Mouse (Mus musculus): ENCODE measurements at regions not wholly inside any gene's neighbourhood (a gene's known extent, or its start where the extent isn't known, plus 50 kb on each side); places are given as distances from the start of the nearest gene placed in this dataset.

DNA sequence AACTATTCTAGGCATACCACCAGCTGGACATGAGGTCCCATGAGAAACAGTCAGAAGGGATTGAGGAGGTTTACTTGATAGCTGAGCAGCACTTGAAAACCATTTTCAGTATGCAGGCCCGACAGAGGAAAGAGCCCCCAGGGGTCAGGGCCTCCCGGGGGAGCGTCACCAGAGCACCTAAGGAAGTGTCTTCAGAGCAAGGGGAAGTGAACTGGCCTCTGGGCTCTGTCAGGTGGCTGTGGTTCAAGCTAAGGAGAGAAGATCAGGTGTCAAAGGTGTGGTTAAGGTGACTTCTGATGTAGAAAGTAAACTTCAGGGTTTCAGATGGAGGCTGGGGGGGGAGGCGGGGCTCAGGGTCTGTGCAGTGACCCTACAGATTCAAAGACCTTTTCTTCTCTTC is 57.3 kb downstream of the Bhlhe40 start:
- ATAC-seq (ENCODE audit: extremely low read depth, insufficient number of reproducible peaks, low FRiP score, poor library complexity, severe bottlenecking) = peak; percentile 65

GRCm38 (mm10) chr6:108718887-108719286 is 58.5 kb downstream of the Bhlhe40 start:
- peak; percentile 68 for ATAC-seq (ENCODE audit: extremely low read depth, insufficient number of reproducible peaks, low FRiP score, poor library complexity, severe bottlenecking)

DNA sequence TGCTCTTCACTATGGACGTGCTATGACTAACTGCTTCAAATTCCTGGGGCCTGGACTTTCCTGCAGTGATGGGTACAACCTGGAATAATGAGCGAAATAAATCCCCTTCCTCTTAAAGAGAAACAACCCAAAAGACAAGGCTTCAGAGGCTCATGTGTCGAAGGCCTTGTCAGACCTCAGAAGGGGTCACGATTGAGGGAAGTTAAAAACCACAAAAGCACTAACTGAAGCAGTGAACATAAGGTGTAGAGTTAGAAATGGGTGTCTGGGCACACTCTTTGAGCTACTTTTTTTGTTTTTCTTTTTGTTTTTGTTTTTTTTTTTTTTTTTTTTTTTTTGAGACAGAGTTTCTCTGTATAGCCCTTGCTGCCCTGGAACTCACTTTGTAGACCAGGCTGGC is 59.5 kb downstream of the Bhlhe40 start:
- no peak for ATAC-seq (ENCODE audit: extremely low read depth, insufficient number of reproducible peaks, low FRiP score, poor library complexity, severe bottlenecking)

- no peak for ATAC-seq (ENCODE audit: extremely low read depth, insufficient number of reproducible peaks, low FRiP score, poor library complexity, severe bottlenecking)
Observed at GRCm38 (mm10) chr6:108720978-108721377, 60.5 kb downstream of the Bhlhe40 start.

- ATAC-seq (ENCODE audit: extremely low read depth, insufficient number of reproducible peaks, low FRiP score, poor library complexity, severe bottlenecking) = no peak
Observed at GRCm38 (mm10) chr6:108721557-108721956, 61.1 kb downstream of the Bhlhe40 start.

GRCm38 (mm10) chr6:108723236-108723635 is 59.7 kb upstream of the Arl8b start:
- no peak for ATAC-seq (ENCODE audit: extremely low read depth, insufficient number of reproducible peaks, low FRiP score, poor library complexity, severe bottlenecking)

DNA sequence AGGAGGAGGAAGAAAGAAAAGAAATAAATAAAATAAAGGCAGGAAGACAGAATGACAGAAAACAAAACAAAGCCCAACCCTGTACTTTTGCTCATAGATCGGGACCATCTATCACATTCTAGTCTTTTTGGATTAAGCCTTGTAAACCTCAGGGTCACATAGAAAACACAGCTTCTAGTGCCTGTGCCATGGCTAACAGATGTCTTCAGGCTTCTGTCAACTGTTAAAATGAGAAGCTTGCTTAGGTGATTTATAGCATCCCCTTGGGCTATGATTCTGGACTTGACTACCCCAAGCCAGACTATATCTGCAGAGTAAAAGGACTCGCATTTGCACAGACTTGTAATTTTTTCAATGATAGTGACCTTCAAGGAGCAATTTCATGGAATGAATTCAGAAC is 59.1 kb upstream of the Arl8b start:
- no peak for ATAC-seq (ENCODE audit: extremely low read depth, insufficient number of reproducible peaks, low FRiP score, poor library complexity, severe bottlenecking)

DNA sequence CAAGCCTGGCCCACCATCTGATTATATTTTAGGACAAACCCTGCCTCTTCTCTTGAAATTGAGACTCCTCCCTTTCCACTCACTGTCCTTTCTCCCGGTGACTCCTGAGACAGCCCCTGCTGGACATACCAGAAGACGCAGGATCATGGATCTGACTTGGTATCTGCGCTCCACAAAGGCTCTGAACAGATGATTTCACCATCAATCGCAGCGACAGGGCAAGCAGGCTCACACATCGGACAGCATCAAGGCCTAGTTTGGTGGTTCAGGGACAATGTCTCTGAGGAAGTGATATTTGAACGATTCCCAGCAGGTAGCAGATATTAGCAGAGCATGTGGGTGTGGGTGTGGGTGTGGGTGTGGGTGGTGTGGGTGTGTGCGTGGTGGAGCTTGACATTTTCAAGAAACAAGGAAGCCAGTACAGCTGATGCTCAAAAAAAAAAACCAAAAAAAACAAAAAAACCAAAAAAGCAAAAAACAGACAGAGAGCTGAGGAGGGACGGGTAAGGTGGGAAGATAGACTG is 51.7 kb upstream of the Arl8b start:
- ATAC-seq (ENCODE audit: extremely low read depth, insufficient number of reproducible peaks, low FRiP score, poor library complexity, severe bottlenecking) = no peak; the same call in 1 of the 2 replicates
